Mouse (Mus musculus) heart, embryonic 12.5 days (tissue): ENCODE data around the gene 1700034I23Rik. TPM values are rescaled to one million over a fixed set of nuclear protein-coding genes. Genes with fewer than 3 reads are reported as not detected.
"Not testable (repeated sequence)": the region's sequence is repeated elsewhere in the genome, so short reads cannot be mapped to it uniquely, and the experiment has no call there.

ENCODE experiments used
- ATAC-seq: fragments of 200-750 bp; cut with Nextera tagmentation; 2 replicates; pipeline ENCODE4 v1.8.0; 2017; ENCODE audit warnings: moderate TSS enrichment, moderate library complexity; ENCODE audit not compliant: insufficient number of reproducible peaks, low FRiP score
- H3K27ac ChIP-seq: fragments of 300-500 bp; sonication (generic); 2 replicates; pipeline ENCODE4 v1.5.1; 2016; ENCODE audit warnings: mild to moderate bottlenecking, moderate library complexity; ENCODE audit not compliant: poor library complexity, severe bottlenecking
- H3K27me3 ChIP-seq: fragments of 300-500 bp; sonication (generic); replicated peaks from 2 replicates; pipeline ENCODE4 v1.6.1; 2016; ENCODE audit warnings: mild to moderate bottlenecking, moderate library complexity
- H3K36me3 ChIP-seq: fragments of 300-500 bp; sonication (generic); 2 replicates; pipeline ENCODE4 v1.6.1; 2016; ENCODE audit warnings: mild to moderate bottlenecking, moderate library complexity
- H3K4me1 ChIP-seq: fragments of 300-500 bp; sonication (generic); replicated peaks from 2 replicates; pipeline ENCODE4 v1.6.1; 2016; ENCODE audit warnings: mild to moderate bottlenecking
- H3K4me2 ChIP-seq: fragments of 300-500 bp; sonication (generic); 2 replicates; pipeline ENCODE4 v1.6.1; 2016; ENCODE audit warnings: mild to moderate bottlenecking, moderate library complexity
- H3K4me3 ChIP-seq: fragments of 300-500 bp; sonication (generic); 2 replicates; pipeline ENCODE4 v1.5.1; 2016; ENCODE audit warnings: mild to moderate bottlenecking
- H3K9ac ChIP-seq: fragments of 300-500 bp; sonication (generic); 2 replicates; pipeline ENCODE4 v1.6.1; 2016; ENCODE audit warnings: mild to moderate bottlenecking, moderate library complexity
- H3K9me3 ChIP-seq: fragments of 300-500 bp; sonication (generic); replicated peaks from 2 replicates; pipeline ENCODE4 v1.6.1; 2016; ENCODE audit warnings: mild to moderate bottlenecking, moderate library complexity
- WGBS: fragments of 180-500 bp; shearing (Covaris S2); methylation state at CpG from one replicate; pipeline ENCODE4 v1.1.7; 2016; 5-methylcytosine and 5-hydroxymethylcytosine counted together
- polyA plus RNA-seq: library from polyadenylated mRNA; unstranded; fragments of >200 nt; fragmentation: Nextera tagmentation; extraction: Ambion mirVana; gene quantifications from 2 replicates; pipeline ENCODE4 v1.2.1, GENCODE M21; 2016

The 1700034I23Rik gene
- polyA plus RNA-seq, 1 experiment from 2014 or later = 0.11 TPM

- H3K36me3 ChIP-seq, H3K4me2 ChIP-seq, H3K4me1 ChIP-seq, H3K9ac ChIP-seq, H3K9me3 ChIP-seq, H3K4me3 ChIP-seq, ATAC-seq, H3K27ac ChIP-seq, H3K27me3 ChIP-seq: not testable (repeated sequence)
- 76% methylated on average over 3 of the region's 3 CpGs for WGBS
Observed at GRCm38 (mm10) chr3:40853123-40853738, 49.1 kb downstream of the 1700034I23Rik start.

Other genes starting within 250 kb of the 1700034I23Rik start
- gene Slc25a31, start 193.7 kb downstream of the 1700034I23Rik start, polyA plus RNA-seq = 0.51 and 0.74 TPM in 2 replicates
- gene Hspa4l, start 158.0 kb downstream of the 1700034I23Rik start, polyA plus RNA-seq = 36.9 and 38.7 TPM in 2 replicates
- gene Plk4, start 102.5 kb downstream of the 1700034I23Rik start, polyA plus RNA-seq = 47.4 and 47.9 TPM in 2 replicates
- 5.3 and 6.4 TPM in 2 replicates for gene Mfsd8, start 55.7 kb downstream of the 1700034I23Rik start, polyA plus RNA-seq
- 14.1 and 14.6 TPM in 2 replicates for gene Abhd18, start 55.6 kb downstream of the 1700034I23Rik start, polyA plus RNA-seq
- 10.6 and 12.1 TPM in 2 replicates for gene Larp1b, start 47.3 kb upstream of the 1700034I23Rik start, polyA plus RNA-seq
- gene Pgrmc2, start 180.5 kb upstream of the 1700034I23Rik start, polyA plus RNA-seq = 56.4 and 59.2 TPM in 2 replicates